Mouse (Mus musculus): Measurements from ENCODE around the gene Ehd2. TPM values are rescaled to one million over a fixed set of nuclear protein-coding genes. Genes with fewer than 3 reads are reported as not detected.
A peak's percentile ranks its signal among the peaks of the same experiment; 100 is the strongest.

Ehd2 gene
- total RNA-seq, 2 experiments from 2014 or later = 4.5 to 6.1 TPM

- peak; percentile 29 to 44 for DNase-seq (ENCODE audit: low spot score in 2 of 2)
These were observed 53.1 kb downstream of the Ehd2 start for GRCm38 (mm10) chr7:15914252-15914651.

- DNase-seq (ENCODE audit: low spot score in 2 of 2) = peak; percentile 71 to 83
These were observed 55.2 kb downstream of the Ehd2 start for GRCm38 (mm10) chr7:15912183-15912582.

DNA sequence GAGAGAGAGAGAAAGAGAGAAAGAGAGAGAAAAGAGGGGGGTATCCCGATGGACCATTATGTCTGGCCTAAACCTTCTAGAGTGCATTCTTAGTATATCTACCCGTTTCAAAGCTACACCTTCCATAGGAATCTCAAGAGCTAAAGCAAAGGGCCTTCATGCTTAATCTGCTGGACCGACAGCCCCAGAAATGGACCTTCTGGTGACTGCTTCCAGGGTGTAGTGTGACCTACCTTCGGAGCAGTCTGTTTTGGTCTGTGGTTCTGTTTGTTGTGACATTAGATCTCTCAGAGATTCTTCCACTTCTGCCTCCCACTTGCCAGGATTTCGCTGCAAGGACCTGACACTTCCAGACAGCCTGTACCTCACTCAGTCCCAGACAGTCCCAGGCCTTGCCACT lies 56.8 kb downstream of the Ehd2 start:
- no peak for DNase-seq (ENCODE audit: low spot score in 2 of 2)

DNA sequence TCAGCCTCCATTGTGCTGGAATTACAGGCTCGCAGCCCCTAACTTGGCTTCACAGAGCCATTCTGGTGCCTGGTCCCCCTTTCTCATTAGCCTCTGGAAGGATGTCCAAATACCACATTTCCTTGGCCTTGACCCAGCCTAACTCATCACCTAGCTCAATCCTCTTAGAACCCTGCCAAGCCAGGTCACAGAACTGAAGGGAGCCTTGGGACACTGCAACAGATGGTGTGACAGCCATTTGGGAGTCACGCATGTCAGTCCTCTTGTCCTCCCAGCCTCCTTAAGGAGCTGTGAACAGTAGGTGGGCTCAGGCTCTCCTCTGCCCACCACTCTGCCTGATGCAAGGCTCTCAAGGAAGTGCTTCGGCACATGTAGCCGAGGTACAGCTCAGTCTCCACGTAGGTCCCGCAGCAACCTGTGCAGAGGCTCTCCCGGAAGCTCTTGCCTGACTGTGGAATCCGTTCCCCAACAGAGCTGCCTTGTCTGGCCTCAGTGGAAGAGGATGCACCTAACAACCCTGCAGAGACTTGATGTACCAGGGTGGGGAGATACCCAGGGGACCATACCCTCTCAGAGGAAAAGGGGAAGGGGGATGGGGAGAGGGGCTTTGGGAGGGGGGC lies 59.3 kb downstream of the Ehd2 start:
- DNase-seq (ENCODE audit: low spot score in 2 of 2) = no peak

DNA sequence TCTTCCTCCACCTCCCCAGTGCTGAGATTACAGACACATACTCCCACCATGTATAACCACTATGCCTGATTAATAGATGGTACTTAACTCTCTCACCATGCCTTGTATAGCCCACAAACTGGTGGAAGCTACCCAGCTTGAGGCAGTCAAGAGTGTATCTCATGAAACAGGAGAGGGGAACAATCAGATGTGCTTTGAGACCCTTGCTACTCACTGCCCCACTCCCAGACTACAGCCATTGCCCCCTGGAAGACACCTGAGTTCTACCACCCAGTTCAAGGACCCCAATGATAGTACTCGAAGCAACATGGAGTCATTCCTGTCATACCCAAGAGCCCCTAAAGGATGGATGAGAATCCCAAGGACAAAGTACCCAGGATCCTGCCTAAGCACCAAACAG lies 60.8 kb downstream of the Ehd2 start:
- DNase-seq (ENCODE audit: low spot score in 2 of 2) = no peak

GRCm38 (mm10) chr7:15905861-15906260 lies 61.5 kb downstream of the Ehd2 start:
- no peak for DNase-seq (ENCODE audit: low spot score in 2 of 2)

DNA sequence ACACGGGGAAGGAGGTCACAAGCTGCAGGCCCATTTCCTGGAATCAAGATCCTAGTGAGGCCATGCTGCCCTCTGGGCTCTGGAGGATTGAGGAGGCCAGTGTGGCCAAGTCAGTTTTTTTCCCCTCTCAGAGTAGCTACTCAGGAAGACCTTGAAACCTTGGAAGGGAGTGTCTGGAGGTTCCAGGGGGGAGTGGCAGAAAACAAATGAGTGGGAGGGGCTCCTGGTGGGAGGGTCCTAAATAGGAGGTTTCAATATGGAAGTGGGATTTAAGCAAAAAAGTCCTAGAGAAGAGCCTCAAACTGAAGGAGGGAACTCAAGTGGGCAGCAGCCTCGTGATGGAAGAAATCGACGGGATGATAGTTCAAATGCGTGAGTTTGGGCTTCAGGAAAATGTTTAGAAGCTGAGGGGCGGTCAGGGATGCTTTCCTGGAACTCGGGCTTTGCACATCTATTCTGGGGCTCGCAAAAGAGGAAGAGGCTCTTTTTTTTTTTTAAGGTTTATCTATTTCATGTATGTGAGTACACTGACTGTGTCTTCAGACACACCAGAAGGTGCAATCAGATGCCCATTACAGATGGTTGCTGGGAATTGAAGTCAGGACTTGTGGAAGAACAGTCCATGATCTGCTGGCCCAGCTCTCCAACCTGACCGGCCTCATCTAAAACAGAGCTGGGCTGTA lies 65.9 kb downstream of the Ehd2 start:
- DNase-seq (ENCODE audit: low spot score in 2 of 2) = no peak

Other genes with a start within 250 kb of the Ehd2 start
- not detected for gene Obox5, start 217.4 kb downstream of the Ehd2 start, total RNA-seq (2021)
- gene Obox6, start 127.9 kb downstream of the Ehd2 start, total RNA-seq (2021) = not detected
- gene Crx, start 87.6 kb downstream of the Ehd2 start, total RNA-seq (2021) = not detected
- under 1 TPM in 1 of 2 experiments, not detected in 1; 0.19 TPM for gene Crxos, start 85.0 kb downstream of the Ehd2 start, total RNA-seq (2021)
- gene Selenow, start 45.2 kb downstream of the Ehd2 start, total RNA-seq (2021) = 1,000 to 10,000 TPM; 1,080 TPM
- gene Nop53, start 21.5 kb downstream of the Ehd2 start, total RNA-seq (2021) = 100 to 1,000 TPM; 116 to 129 TPM
- 10 to 100 TPM; 11.8 to 13.9 TPM for gene Bicra, start 80.4 kb upstream of the Ehd2 start, total RNA-seq (2021)
- gene Zfp541, start 94.2 kb upstream of the Ehd2 start, total RNA-seq (2021) = under 1 TPM; 0.66 to 0.70 TPM
- 100 to 1,000 TPM; 277 to 292 TPM for gene Napa, start 130.9 kb upstream of the Ehd2 start, total RNA-seq (2021)
- 10 to 100 TPM; 34.9 to 35.1 TPM for gene Kptn, start 152.3 kb upstream of the Ehd2 start, total RNA-seq (2021)
- gene Slc8a2, start 162.3 kb upstream of the Ehd2 start, total RNA-seq (2021) = 100 to 1,000 TPM; 214 to 216 TPM
- gene Meis3, start 207.5 kb upstream of the Ehd2 start, total RNA-seq (2021) = 10 to 100 TPM; 39.8 to 41.7 TPM